Mouse (Mus musculus) ES-E14 (cell line): Measurements from ENCODE around the gene Srm.

ENCODE experiments used
- CHD2 ChIP-seq: IDR thresholded peaks from 2 replicates; pipeline ENCODE4 v1.6.1; 2014; ENCODE audit warnings: mild to moderate bottlenecking, low read depth, low read length, inconsistent platforms
- HCFC1 ChIP-seq: IDR thresholded peaks from 2 replicates; pipeline ENCODE4 v1.6.1; 2012; ENCODE audit warnings: low read length, inconsistent platforms, borderline replicate concordance; ENCODE audit not compliant: insufficient read depth
- MAFK ChIP-seq: IDR thresholded peaks from 2 replicates; pipeline ENCODE4 v1.6.1; 2014; ENCODE audit warnings: mild to moderate bottlenecking, low read depth, low read length, inconsistent platforms; ENCODE audit not compliant: insufficient read depth
- ZC3H11A ChIP-seq: IDR thresholded peaks from 2 replicates; pipeline ENCODE4 v1.6.1; 2012; ENCODE audit warnings: low read depth, mild to moderate bottlenecking, inconsistent platforms, low read length, borderline replicate concordance
- ZNF384 ChIP-seq: IDR thresholded peaks from 2 replicates; pipeline ENCODE4 v1.6.1; 2012; ENCODE audit warnings: low read depth, low read length, inconsistent platforms

- TF ChIP-seq ZC3H11A (no peak), HCFC1 (no peak), MAFK (no peak), ZNF384 (no peak), CHD2 (no peak)
These were observed 28.5 kb downstream of the Srm start for GRCm38 (mm10) chr4:148619805-148620204.
